Mouse (Mus musculus) granulocyte monocyte progenitor cell, adult 5-6 weeks (primary cell): ENCODE data around the gene Prcc. TPM values are rescaled to one million over a fixed set of nuclear protein-coding genes. Genes with fewer than 3 reads are reported as not detected.

Source experiments
- ATAC-seq: replicated peaks from 2 replicates; pipeline ENCODE4 v1.8.0; 2016; ENCODE audit warnings: mild to moderate bottlenecking, moderate TSS enrichment, inconsistent platforms; ENCODE audit not compliant: poor library complexity, severe bottlenecking
- total RNA-seq, 2 experiments: library from RNA; stranded (forward) in 1 of 2; stranded (reverse) in 1 of 2; fragments of 200-712, 200-1000 nt in 1 of 2; fragments of >200 nt in 1 of 2; fragmentation: Nextera tagmentation in 1 of 2; gene quantifications; 2 replicates each; pipeline ENCODE4 v1.2.3; 2014 to 2017

Gene Prcc
- total RNA-seq (2014; fragmentation: Nextera tagmentation), result 25.9 and 35.4 TPM in 2 replicates
- total RNA-seq (2017), result 29.6 and 33.4 TPM in 2 replicates

GRCm38 (mm10) chr3:87885281-87886003 lies at the start of gene Prcc:
Gene Prcc, minus strand, starts transcription at chr3:87885608.
- peak; percentile 92 for ATAC-seq

GRCm38 (mm10) chr3:87935201-87935600 lies 49.8 kb upstream of the Prcc start:
- ATAC-seq, result no peak

GRCm38 (mm10) chr3:87934501-87934900 lies 49.1 kb upstream of the Prcc start:
- no peak for ATAC-seq

DNA sequence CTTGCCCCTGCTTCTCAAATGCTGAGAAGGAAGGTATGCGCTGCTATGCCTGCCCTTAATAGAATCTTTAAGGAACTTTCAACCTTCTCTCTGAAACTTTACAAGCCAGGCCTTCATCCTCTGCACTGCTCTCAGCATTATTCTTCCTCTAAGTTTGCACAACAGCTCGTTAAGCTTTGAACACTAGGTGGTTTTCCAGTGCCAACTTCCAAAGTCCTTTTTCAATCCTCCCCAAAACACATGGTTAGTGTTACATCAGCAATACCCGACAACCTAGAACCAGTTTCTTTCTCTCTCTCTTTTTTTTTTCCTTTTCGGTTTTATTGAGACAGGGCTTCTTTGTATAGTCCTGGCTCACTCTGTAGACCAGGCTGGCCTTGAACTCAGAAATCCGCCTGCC lies 48.6 kb upstream of the Prcc start:
- ATAC-seq, result no peak

GRCm38 (mm10) chr3:87930078-87930795 lies 44.8 kb upstream of the Prcc start, which contains the start of the genes Isg20l2 and Rrnad1:
Gene Isg20l2, plus strand, starts transcription at chr3:87930314.
Gene Rrnad1, minus strand, starts transcription at chr3:87930717.
- peak; percentile 94 for ATAC-seq

DNA sequence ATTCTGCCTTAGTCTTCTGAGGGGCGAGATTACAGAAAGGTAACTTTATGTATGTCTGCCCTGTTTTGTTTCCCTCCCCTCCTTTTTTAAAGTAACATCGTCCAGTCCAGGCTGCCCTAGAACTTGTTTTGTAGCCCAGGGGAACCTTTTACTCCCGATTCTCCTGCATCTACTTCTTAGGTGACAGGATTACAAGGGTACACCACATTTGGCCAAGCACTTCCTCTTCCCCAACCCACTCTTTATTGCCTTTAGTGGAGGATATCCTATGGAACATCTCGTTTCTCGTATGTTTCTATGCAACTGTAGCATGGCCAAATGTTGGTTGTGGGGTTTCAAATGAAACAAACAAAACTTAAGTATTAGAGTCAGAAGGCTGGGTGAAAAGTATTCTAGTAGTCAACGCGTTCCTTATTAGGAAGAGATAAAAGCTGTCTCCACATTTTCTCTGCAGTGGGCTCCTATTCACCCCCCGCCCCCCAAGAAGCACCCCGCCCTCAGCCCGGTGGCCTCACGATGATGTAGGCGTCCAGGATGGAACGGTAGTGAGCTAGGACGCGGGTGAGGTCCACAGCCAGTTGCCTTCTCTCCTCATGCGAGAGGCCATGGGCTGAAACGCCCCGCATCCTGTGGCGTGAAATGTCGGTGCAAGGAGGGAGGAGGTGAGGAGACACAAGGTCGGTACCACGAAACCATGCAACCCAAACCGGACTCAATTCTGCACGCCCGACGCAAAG lies 44.1 kb upstream of the Prcc start:
- peak; percentile 42 for ATAC-seq

GRCm38 (mm10) chr3:87927452-87927851 lies 42.0 kb upstream of the Prcc start:
- ATAC-seq, result no peak

GRCm38 (mm10) chr3:87924996-87925395 lies 39.6 kb upstream of the Prcc start:
- ATAC-seq, result no peak

- no peak for ATAC-seq
Measured at GRCm38 (mm10) chr3:87920270-87920943, 35.0 kb upstream of the Prcc start.

GRCm38 (mm10) chr3:87919336-87920108 lies 34.1 kb upstream of the Prcc start, which contains the start of gene Mrpl24:
Gene Mrpl24, plus strand, starts transcription at chr3:87919506.
- peak; percentile 92 for ATAC-seq

GRCm38 (mm10) chr3:87918551-87918950 lies 33.1 kb upstream of the Prcc start:
- no peak for ATAC-seq

- no peak for ATAC-seq
Measured at GRCm38 (mm10) chr3:87916990-87917389, 31.6 kb upstream of the Prcc start.

DNA sequence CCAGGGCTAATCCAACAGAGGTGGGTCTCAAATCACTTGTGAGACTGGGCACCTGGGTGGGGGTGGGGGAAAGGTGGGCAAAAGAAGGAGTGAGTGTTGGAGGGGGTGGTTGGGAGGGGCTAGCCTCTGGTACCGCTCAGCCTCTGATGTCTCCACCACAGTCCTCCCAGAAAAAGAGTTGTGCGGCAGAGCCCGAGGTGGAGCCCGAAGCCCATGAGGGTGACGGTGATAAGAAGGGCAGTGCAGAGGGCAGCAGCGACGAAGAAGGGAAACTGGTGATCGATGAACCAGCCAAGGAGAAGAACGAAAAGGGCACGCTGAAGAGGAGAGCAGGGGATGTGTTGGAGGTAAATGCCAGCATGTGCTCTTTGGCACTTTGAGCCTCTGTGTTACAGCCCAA lies 28.5 kb upstream of the Prcc start:
- ATAC-seq, result no peak

DNA sequence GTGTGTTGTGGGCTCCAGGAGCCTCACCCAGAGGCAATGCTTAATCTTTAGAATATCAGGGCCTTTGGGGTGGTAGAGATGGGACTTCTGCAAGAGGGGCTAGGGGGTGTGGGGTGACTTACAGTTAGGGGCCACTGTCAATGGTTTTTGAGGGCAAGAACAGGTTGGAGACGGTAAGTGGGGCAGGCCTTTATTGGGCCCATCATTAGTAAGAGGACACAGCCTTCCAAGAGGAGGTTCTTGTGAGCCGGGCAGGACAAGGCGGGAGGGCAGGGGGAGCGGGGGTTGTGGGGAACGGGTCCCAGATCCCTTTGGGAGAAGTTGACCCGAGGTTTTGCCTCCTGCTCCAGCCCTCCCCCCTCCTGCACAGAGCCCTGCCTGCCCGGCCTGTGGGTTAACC lies 28.1 kb upstream of the Prcc start:
- ATAC-seq, result no peak

DNA sequence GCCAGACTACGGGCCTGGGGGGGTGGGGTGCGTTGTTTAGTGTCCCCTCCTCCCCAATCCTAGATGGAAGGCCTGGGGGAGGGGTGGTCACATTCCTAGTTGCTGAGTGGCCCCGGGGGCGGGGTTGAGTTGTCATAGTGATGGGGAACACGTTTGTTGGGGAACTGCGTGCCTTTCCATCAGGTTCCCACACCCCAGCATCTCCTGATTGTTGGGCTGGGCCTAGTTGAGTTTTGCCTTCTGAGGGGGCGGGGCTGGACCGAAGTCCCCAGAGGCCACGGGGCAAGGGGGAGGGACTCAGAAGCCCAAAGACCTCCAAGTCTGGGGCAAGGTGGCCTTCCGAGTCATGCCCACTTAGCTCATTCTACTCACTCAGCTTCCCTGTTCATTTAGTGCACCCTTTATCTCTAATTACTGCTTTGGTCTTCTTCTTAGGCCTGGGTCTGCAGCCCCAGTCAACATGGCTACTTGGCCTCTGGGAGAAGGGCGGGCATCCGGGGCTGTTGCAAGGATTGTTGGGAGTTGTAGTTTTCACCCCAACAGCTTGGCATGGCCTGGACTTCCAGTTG lies 25.2 kb upstream of the Prcc start:
- ATAC-seq, result no peak

GRCm38 (mm10) chr3:87909874-87910273 lies 24.5 kb upstream of the Prcc start:
- no peak for ATAC-seq

DNA sequence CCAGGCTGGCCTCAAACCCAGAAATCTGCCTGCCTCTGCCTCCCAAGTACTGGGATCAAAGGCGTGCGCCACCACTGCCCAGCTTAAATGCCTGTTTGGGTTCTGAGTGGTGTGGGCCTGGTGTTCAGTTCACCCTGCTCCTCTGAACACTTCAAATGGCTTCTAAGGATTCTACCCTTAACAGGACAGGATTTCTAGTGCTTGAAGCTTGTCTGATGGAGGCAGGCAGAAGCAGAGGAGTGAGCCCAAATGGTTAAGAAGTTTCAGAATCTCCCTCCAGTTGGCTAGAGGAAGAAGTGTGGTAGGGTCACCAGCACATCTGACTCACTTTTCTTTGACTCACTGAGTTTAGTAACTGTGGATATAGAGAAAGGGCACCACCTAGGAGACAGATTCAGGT lies 24.0 kb upstream of the Prcc start:
- no peak for ATAC-seq

GRCm38 (mm10) chr3:87907906-87908305 lies 22.5 kb upstream of the Prcc start:
- no peak for ATAC-seq
